Mouse (Mus musculus) c-Kit-positive CD71-negative TER-119-negative erythroid progenitor cells, embryonic 14.5 days (primary cell): ENCODE results near the gene Tnxb.

Source experiments
- DNase-seq: peaks from one replicate; pipeline ENCODE4 v3.0.0-alpha.2; 2013; ENCODE audit warnings: low read depth

The Tnxb gene

GRCm38 (mm10) chr17:34643944-34644343, 26.4 kb upstream of the Tnxb start:
- no peak for DNase-seq

- DNase-seq: peak; percentile 99
Measured at GRCm38 (mm10) chr17:34644608-34645007, 25.7 kb upstream of the Tnxb start, which contains the start of gene Fkbpl. Fkbpl (plus strand) TSS chr17:34644764.

- no peak for DNase-seq
Measured at GRCm38 (mm10) chr17:34645256-34645829, 25.0 kb upstream of the Tnxb start.

DNA sequence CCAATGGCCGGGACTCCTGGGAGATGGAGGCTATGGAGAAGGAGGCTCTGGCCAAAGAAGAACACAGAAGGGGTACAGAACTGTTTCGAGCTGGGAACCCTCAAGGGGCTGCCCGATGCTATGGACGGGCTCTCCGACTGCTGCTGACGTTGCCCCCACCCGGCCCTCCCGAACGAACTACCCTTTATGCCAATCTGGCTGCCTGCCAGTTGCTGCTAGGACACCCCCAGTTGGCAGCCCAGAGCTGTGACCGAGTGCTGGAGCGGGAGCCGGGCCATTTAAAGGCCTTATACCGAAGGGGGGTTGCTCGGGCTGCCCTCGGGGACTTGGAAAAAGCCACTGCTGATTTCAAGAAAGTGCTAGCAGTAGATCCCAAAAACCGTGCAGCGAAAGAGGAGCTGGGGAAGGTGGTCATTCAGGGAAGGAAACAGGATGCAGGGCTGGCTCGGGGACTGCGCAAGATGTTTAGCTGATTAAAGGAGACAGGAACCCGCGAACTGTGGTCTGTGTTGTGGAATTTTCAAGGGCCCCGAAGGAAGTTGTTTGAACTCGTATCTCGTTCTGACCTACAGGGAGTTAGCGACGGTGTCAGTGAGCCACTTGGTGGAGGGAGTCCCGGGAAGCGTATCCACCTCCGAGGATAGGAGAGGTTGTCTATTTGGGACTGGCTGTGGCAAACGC, 24.4 kb upstream of the Tnxb start:
- DNase-seq: no peak

- peak; percentile 92 for DNase-seq
Measured at GRCm38 (mm10) chr17:34646906-34647787, 23.2 kb upstream of the Tnxb start, which contains the start of gene Atf6b. Atf6b (plus strand) TSS chr17:34647146.

DNA sequence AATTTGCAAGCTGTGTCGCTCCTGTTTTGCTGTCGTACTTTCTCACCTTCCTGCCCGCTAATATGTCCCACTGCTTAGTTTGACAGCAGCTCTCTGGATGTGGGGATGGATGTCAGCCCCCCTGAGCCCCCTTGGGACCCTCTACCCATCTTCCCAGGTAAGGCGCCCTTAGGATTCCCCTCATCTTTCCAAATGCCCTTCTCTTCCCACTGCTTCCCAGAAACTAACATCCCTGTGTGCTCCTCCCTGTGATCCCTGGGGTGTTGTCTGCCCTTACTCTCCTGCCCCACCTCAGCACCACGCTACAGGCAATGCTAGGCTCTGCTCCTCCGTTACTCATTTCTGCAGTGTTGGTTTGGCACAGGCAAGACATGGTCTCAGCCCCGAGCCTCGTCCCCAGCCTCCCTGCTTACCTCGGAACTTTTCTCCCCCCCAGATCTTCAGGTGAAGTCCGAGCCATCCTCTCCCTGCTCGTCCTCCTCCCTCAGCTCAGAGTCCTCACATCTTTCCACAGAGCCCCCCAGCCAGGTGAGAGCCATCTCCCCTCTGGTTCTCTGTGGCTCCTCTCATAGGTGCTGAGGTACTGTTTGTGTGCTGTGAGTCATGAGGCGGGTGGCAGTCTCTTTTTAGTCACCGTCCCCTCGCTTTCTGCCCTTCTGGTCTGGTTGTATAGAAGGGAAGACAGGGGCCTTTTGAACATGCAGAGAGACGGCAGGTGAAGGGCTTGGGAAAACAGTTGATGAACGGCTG, 22.0 kb upstream of the Tnxb start:
- no peak for DNase-seq

DNA sequence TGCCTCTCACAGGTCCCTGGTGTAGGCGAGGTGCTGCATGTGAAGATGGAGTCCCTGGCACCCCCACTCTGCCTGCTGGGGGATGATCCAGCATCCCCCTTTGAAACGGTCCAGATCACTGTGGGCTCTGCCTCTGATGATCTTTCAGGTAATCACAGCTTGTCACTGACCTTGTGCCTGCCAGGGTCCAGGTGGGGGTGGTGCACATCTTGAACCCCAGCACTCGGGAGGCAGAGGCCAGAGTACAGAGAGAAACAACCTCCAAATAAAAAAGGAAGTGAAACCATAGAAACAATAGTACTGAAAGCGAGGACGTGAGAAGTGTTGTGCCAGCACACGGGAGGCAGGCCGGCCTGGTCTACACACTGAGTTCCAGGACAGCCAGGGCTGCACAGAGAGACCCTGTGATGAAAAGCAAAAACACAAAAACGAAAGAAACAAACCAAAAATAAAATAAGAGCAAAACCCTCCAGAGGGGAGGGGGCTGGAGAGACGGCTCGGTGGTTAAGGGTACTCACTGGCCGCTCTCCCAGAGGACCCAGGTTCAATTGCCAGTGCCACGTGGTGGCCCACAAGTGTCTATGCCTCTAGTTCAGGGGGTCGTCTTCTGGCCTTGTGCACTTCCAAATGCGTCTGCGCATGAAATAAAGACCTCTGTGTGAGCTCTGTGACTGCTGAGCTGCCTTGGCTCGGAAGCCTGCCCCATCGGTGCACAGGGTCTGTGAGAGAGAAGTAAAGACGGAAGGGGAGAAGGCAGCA, 21.1 kb upstream of the Tnxb start:
- no peak for DNase-seq

DNA sequence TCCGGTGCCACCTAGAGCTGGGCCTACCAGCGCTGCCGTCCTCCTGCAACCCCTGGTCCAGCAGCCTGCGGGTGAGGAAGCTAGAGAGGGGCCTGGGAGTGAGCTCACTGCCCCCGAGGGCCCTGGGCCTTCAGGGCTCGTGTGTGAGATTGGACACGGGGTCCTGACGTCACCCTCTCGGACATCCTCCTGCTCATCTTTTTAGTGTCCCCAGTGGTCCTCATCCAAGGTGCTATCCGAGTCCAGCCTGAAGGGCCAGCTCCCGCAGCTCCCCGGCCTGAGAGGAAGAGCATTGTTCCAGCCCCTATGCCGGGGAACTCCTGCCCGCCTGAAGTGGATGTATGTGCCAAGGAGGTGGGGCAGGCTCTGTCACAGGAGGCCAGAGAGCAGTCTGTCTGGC, 19.6 kb upstream of the Tnxb start:
- DNase-seq: no peak

DNA sequence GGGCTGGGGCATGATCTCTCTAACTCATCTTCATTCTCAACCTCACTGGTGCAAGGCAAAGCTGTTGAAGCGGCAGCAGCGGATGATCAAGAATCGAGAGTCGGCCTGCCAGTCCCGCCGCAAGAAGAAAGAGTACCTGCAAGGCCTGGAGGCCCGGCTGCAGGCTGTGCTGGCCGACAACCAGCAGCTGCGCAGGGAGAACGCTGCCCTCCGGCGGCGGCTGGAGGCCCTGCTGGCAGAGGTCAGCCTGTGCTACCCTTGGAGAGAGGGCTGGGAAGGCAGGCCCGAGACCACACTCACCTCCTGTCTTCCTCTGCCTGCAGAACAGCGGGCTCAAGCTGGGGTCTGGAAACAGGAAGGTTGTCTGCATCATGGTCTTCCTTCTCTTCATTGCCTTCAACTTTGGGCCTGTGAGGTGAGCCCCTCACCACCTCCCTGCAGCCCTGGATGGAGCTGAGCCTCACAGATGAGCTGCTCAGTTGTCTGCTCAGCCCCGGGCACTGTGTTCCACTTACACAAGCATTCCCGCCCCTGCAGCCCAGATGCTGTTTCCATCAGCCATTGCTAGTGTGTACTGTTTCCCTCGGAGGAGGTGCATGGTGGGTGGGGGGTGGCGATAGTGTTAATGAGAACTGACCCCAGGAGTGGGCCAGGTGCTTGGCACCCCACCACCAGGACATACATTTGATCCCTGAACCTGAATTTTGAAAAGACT, 18.7 kb upstream of the Tnxb start:
- DNase-seq: no peak

GRCm38 (mm10) chr17:34652546-34652945, 17.8 kb upstream of the Tnxb start:
- no peak for DNase-seq

DNA sequence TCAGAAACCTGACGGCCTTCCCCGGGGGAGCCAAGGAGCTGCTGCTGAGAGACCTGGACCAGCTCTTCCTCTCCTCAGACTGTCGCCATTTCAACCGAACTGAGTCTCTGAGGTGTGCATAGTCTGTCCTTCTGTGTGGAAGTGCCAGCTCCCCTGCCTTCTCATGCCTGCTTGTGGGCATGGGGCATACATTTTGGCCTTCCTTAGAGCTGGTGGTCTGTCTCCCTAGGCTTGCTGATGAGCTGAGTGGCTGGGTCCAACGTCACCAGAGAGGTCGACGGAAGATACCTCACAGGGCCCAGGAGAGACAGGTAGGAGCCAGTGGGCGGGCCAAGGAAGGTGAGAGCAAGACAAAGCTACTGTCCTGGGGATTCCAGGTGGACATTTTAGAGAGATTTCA, 17.4 kb upstream of the Tnxb start:
- DNase-seq: no peak

- peak; percentile 64 for DNase-seq
Measured at GRCm38 (mm10) chr17:34653746-34654285, 16.5 kb upstream of the Tnxb start.

GRCm38 (mm10) chr17:34654392-34654791, 15.9 kb upstream of the Tnxb start:
- no peak for DNase-seq

GRCm38 (mm10) chr17:34655160-34655559, 15.2 kb upstream of the Tnxb start:
- DNase-seq: no peak

- no peak for DNase-seq
Measured at GRCm38 (mm10) chr17:34655581-34655991, 14.7 kb upstream of the Tnxb start.

GRCm38 (mm10) chr17:34656666-34657065, 13.7 kb upstream of the Tnxb start:
- DNase-seq: no peak

DNA sequence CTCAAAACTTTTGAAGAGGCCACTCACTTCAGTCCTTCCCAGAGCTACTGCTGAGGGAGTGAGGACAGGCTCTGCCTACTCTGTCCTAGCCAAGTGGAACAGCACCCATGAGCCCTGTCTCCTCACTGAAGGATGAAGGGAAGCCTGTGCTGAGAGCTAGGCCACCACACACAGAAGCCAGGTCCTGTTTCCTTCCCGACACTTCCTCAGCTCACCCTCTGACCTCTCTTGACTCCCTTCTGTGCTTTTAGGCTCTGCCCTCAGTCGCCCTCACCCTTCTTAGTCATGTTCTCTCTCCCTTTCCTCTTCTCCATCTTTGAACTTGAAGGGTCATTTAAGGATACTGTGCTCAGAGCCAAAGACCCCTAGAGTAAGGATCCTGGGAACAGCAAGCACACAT, 13.1 kb upstream of the Tnxb start:
- no peak for DNase-seq

- no peak for DNase-seq
Measured at GRCm38 (mm10) chr17:34658145-34658544, 12.2 kb upstream of the Tnxb start.

- no peak for DNase-seq
Measured at GRCm38 (mm10) chr17:34658591-34658990, 11.7 kb upstream of the Tnxb start.

DNA sequence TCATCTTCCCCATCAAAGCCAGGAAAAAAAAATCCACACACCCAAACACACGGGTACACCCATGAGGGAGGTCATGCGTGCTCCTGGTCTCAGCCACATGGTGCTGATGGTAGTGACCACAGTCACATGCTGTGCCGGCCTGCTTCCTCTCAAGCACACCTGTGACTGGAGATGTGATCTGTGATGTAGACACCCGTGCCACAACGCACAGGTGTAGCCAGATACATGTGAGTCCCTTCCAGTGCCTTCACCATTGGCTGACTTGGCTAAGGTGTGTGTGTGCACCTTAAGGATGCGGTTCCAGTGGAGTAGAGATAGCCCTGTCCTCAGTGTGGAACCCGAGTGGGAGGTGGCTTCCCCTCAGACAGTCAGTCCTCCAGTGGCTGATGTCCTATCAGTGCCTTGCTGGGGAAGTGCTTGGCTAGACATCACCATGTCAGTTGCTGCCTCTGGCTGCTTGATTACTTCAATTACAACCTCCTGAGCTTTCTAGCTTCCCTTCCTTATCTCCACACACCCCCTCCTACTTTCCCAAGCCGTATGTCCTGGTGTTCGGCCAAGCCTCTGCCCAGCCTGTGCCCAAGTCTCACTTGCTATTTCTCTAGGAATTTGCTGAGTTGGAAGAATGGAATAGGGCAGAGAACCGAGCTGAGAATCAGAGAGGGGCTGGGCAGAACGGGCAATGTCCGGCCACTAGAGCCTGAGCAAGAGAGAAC, 11.0 kb upstream of the Tnxb start:
- no peak for DNase-seq
